Mouse (Mus musculus) heart, adult 2 months (tissue): ENCODE data around the gene Depdc5.

ENCODE experiments used
- CTCF ChIP-seq: fragments of 200-600 bp; IDR thresholded peaks from 2 replicates; pipeline ENCODE4 v1.8.1; 2022; ENCODE audit warnings: antibody characterized with exemption, mild to moderate bottlenecking, moderate library complexity
- POLR2A ChIP-seq: fragments of 200-500 bp; IDR thresholded peaks from 2 replicates; pipeline ENCODE4 v1.6.1; 2011; ENCODE audit warnings: mild to moderate bottlenecking, low read depth, low read length, control low read depth; ENCODE audit not compliant: insufficient read depth

DNA sequence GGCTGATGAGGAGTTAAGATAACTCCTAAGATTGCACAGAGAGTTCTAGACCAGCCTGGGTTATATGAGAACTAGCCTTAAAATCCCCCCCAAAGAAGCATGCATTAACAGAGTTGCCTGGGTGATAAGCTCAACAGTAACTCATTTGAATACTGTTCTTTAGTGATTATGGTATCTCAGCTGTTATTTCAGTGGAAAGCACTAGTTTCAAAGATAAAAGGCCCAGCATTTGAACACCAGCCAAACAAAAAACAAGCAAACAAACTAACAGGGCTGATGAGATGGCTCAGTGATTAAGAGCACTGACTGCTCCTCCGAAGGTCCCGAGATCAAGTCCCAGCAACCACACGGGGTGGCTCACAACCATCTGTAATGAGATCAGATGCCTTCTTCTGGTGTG lies 14.3 kb upstream of the Depdc5 start:
- TF ChIP-seq CTCF: no peak
- no peak for TF ChIP-seq POLR2A
